Mouse (Mus musculus) megakaryocyte, embryonic 14.5 days (primary cell): ENCODE data around the gene Exoc3l4.

ENCODE experiments used
- FLI1 ChIP-seq: IDR thresholded peaks from 2 replicates; pipeline ENCODE4 v1.6.1; 2012; ENCODE audit warnings: low read length, inconsistent platforms, mixed read lengths
- GATA1 ChIP-seq: IDR thresholded peaks from 3 replicates; pipeline ENCODE4 v1.6.1; 2012; ENCODE audit warnings: mixed read lengths, low read length, inconsistent platforms, borderline replicate concordance

DNA sequence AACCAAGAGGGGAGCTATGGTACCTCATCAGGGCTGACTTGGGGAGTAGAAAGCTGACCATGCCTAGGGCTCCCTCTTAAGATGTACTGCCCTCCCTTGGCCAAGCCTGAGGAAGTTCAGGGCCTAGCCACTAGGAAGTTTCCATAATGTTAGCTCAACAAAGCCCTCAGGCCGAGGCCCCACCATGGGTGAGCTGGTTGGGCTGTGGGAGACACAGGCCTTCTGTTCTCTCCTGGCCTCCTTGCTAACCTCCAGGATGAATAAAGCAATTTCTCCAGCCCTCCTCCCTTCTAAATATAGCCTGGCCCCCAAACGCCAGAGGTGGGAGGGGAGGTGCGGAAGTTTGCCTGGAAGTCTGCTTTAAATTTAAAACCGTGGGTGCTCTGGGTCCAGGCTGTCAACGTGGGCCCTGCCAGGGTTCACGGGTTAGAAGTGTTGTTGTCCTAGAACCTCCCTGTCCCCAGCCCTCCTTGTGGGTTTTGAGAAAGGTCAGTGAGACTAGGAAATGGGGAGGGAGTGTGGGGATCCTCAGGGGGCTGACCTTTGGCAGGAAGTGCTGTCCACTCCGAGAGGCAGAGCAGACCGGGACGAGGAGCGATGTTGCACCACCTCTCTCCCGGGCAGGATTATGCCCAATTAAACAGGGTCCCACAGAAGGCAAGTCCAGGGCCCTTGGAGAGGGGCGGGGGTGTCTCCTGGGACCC, 4.1 kb upstream of the Exoc3l4 start:
- TF ChIP-seq FLI1, result no peak
- TF ChIP-seq GATA1, result no peak
